Mouse (Mus musculus) monocyte, adult 59 days (primary cell): ENCODE results near the gene Tanc1. TPM values are rescaled to one million over a fixed set of nuclear protein-coding genes. Genes with fewer than 3 reads are reported as not detected.

ENCODE experiments used
- total RNA-seq, 2 experiments: library from RNA; stranded (reverse); gene quantifications; one replicate each; pipeline ENCODE4 v1.2.4; 2023

Gene Tanc1
- total RNA-seq = 1 to 10 TPM; 2.2 to 2.6 TPM

DNA sequence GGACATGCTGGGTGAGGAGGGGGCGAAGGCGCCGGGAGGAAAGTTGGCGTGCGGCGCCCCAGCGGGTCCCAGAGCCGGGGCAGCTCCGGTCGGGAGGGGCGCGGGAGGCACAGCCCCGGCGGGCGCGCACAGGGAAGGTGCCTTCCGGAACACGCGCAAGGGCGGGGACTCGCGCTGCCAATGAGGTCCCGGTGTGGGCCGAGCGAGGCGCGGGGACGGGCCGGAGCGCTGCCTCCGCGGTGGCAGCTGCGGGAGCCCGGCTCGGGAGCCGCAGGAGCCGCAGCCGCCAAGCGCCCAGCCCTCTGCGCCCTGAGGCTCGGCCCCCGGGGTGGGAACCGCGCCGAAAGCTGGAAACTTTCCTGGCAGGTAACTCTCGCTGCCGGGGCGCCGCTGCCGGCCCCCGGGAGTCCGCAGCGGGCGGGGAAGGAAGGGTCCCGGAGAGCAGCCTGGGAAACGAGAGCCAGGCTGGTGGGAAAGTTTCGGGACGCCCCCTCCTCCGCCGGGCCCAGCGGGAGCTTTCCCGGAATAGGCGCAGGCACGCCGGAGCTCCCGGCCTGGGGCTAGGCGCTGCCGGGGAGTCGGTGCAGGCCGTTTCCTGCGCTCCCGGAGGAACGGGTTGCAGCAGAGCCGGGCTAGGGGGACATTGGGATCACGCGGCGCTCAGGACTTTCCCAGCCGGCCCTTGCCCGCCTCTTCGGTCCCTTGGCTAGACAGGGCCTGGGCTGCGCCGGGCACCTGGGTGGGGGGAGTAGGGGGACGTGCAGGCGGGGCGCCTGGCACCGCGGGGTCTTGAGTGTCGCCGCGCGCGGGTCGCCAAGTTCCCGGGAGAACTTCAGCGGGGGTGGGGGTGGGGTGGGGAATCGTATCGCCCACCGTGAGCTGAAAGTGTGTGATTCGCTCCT lies at the start of gene Tanc1:
TSS of gene Tanc1 (plus strand) at position 212 of the 902 bp plus-strand sequence.

DNA sequence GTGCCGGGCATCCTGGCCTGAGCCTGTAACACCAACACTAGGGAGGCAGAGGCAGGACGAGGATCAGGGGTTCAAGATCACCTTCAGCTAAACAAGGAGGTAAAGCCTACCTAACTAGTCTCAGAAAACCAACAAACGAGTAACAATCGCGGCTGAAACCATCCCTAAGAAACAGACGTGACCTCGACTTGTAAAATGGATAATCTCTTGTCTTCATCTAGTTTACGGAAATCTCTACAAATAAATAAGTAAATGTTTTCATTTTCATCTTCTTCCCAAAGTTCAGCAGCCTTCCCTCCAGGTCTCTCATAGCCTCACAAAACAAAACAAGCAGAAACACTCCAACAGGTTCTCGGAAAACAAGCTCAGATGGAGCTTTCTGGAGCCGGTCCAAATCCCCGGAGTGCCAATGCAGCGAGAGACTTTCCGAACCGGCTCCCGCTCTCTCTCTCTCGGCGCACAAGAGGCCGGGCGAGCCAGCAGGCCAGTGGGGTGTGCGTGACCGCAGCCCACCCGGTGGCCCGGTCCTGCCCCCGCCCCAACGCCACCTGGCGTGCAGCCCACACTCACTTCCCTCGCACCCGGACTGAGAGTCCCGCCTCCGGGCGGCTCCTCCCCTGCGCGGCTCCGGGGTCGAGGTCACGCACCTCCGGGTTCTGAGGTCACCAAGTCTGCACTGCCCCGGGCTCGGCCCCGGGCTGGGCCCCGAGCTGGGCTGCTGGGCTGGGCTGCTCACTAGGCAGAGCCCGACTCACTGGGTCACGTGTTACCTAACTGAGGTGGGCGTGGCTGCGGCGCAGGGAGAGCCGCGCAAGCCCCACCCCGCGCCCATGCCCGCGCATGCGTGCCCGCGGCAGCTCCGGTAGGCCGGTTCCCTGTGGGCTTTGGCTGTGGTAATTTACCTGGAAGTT lies 270.2 kb downstream of the Tanc1 start, which contains the start of gene Wdsub1:
TSS of gene Wdsub1 (minus strand) at position 761 of the 911 bp plus-strand sequence.

Other genes with a start within 250 kb of the Tanc1 start
- not detected for gene Dapl1, start 127.4 kb upstream of the Tanc1 start, total RNA-seq